Mouse (Mus musculus): Measurements from ENCODE around the gene Pycr1. TPM values are rescaled to one million over a fixed set of nuclear protein-coding genes. Genes with fewer than 3 reads are reported as not detected.

Pycr1 gene
- polyA plus RNA-seq (2017; shearing (Covaris generic)), result 0.64 TPM

GRCm38 (mm10) chr11:120643601-120643987 is at the start of gene Pycr1:
TSS of gene Pycr1 (minus strand) at chr11:120643769.

GRCm38 (mm10) chr11:120672687-120673593 is 29.4 kb upstream of the Pycr1 start, which contains the start of gene Aspscr1:
TSS of gene Aspscr1 (plus strand) at chr11:120672973.

GRCm38 (mm10) chr11:120661076-120661460 is 17.5 kb upstream of the Pycr1 start, which contains the start of gene Notum:
TSS of gene Notum (minus strand) at chr11:120661175.

GRCm38 (mm10) chr11:120648001-120648476 is 4.5 kb upstream of the Pycr1 start, which contains the start of gene Myadml2:
TSS of gene Myadml2 (minus strand) at chr11:120648158.

GRCm38 (mm10) chr11:120633520-120634343 is 9.8 kb downstream of the Pycr1 start, which contains the start of gene Mafg:
TSS of gene Mafg (minus strand) at chr11:120633600.

GRCm38 (mm10) chr11:120625152-120625775 is 18.3 kb downstream of the Pycr1 start, which contains the start of gene Sirt7:
TSS of gene Sirt7 (minus strand) at chr11:120625240.

GRCm38 (mm10) chr11:120617519-120618112 is 26.0 kb downstream of the Pycr1 start, which contains the start of gene Pcyt2:
TSS of gene Pcyt2 (minus strand) at chr11:120617936.

GRCm38 (mm10) chr11:120608241-120609034 is 35.1 kb downstream of the Pycr1 start, which contains the start of gene Npb:
TSS of gene Npb (plus strand) at chr11:120608477.

GRCm38 (mm10) chr11:120598283-120598989 is 45.1 kb downstream of the Pycr1 start, which contains the start of the genes Alyref and Anapc11:
TSS of gene Alyref (minus strand) at chr11:120598365.
TSS of gene Anapc11 (plus strand) at chr11:120598421.

Other genes with a start within 250 kb of the Pycr1 start
- gene Nploc4, start 206.1 kb downstream of the Pycr1 start, polyA plus RNA-seq (2017; shearing (Covaris generic)), result 10.3 TPM
- gene Tspan10, start 201.1 kb downstream of the Pycr1 start, polyA plus RNA-seq (2017; shearing (Covaris generic)), result not detected
- gene Pde6g, start 190.3 kb downstream of the Pycr1 start, polyA plus RNA-seq (2017; shearing (Covaris generic)), result 0.45 TPM
- 11.6 TPM for gene Oxld1, start 185.7 kb downstream of the Pycr1 start, polyA plus RNA-seq (2017; shearing (Covaris generic))
- gene Ccdc137, start 185.7 kb downstream of the Pycr1 start, polyA plus RNA-seq (2017; shearing (Covaris generic)), result 51.9 TPM
- 36.2 TPM for gene Arl16, start 176.2 kb downstream of the Pycr1 start, polyA plus RNA-seq (2017; shearing (Covaris generic))
- 82.5 TPM for gene Mrpl12, start 159.2 kb downstream of the Pycr1 start, polyA plus RNA-seq (2017; shearing (Covaris generic))
- 8.4 TPM for gene Slc25a10, start 151.9 kb downstream of the Pycr1 start, polyA plus RNA-seq (2017; shearing (Covaris generic))
- not detected for gene Gcgr, start 113.1 kb downstream of the Pycr1 start, polyA plus RNA-seq (2017; shearing (Covaris generic))
- gene Mcrip1, start 94.0 kb downstream of the Pycr1 start, polyA plus RNA-seq (2017; shearing (Covaris generic)), result 101 TPM
- gene Ppp1r27, start 92.6 kb downstream of the Pycr1 start, polyA plus RNA-seq (2017; shearing (Covaris generic)), result not detected
- gene P4hb, start 70.5 kb downstream of the Pycr1 start, polyA plus RNA-seq (2017; shearing (Covaris generic)), result 240 TPM
- gene Arhgdia, start 62.1 kb downstream of the Pycr1 start, polyA plus RNA-seq (2017; shearing (Covaris generic)), result 868 TPM
- 6.0 TPM for gene Alyref, start 45.4 kb downstream of the Pycr1 start, polyA plus RNA-seq (2017; shearing (Covaris generic))
- gene Anapc11, start 45.3 kb downstream of the Pycr1 start, polyA plus RNA-seq (2017; shearing (Covaris generic)), result 135 TPM
- gene Npb, start 35.3 kb downstream of the Pycr1 start, polyA plus RNA-seq (2017; shearing (Covaris generic)), result 0.55 TPM
- gene Pcyt2, start 25.8 kb downstream of the Pycr1 start, polyA plus RNA-seq (2017; shearing (Covaris generic)), result 156 TPM
- 199 TPM for gene Sirt7, start 18.5 kb downstream of the Pycr1 start, polyA plus RNA-seq (2017; shearing (Covaris generic))
- gene Mafg, start 10.2 kb downstream of the Pycr1 start, polyA plus RNA-seq (2017; shearing (Covaris generic)), result 11.0 TPM
- gene Myadml2, start 4.4 kb upstream of the Pycr1 start, polyA plus RNA-seq (2017; shearing (Covaris generic)), result not detected
- gene Notum, start 17.4 kb upstream of the Pycr1 start, polyA plus RNA-seq (2017; shearing (Covaris generic)), result not detected
- gene Aspscr1, start 29.2 kb upstream of the Pycr1 start, polyA plus RNA-seq (2017; shearing (Covaris generic)), result 132 TPM
- gene Cenpx, start 70.0 kb upstream of the Pycr1 start, polyA plus RNA-seq (2017; shearing (Covaris generic)), result 117 TPM
- gene Lrrc45, start 70.2 kb upstream of the Pycr1 start, polyA plus RNA-seq (2017; shearing (Covaris generic)), result 70.9 TPM
- not detected for gene Rac3, start 77.7 kb upstream of the Pycr1 start, polyA plus RNA-seq (2017; shearing (Covaris generic))
- 19.4 TPM for gene Dcxr, start 83.5 kb upstream of the Pycr1 start, polyA plus RNA-seq (2017; shearing (Covaris generic))
- gene Cbr2, start 88.3 kb upstream of the Pycr1 start, polyA plus RNA-seq (2017; shearing (Covaris generic)), result not detected
- 1.3 TPM for gene Hmga1b, start 119.0 kb upstream of the Pycr1 start, polyA plus RNA-seq (2017; shearing (Covaris generic))
- gene Rfng, start 140.4 kb upstream of the Pycr1 start, polyA plus RNA-seq (2017; shearing (Covaris generic)), result 2.7 TPM
- gene Gps1, start 140.5 kb upstream of the Pycr1 start, polyA plus RNA-seq (2017; shearing (Covaris generic)), result 152 TPM
- gene Dus1l, start 152.6 kb upstream of the Pycr1 start, polyA plus RNA-seq (2017; shearing (Covaris generic)), result 70.6 TPM
- 68.8 TPM for gene Fasn, start 180.8 kb upstream of the Pycr1 start, polyA plus RNA-seq (2017; shearing (Covaris generic))

Measured in activated CD4-positive, CD25-positive, alpha-beta regulatory T cell, adult 9 weeks (primary cell).